Mouse (Mus musculus) ES-E14 (cell line): ENCODE data around the gene Muc1.

Source experiments
- CHD2 ChIP-seq: IDR thresholded peaks from 2 replicates; pipeline ENCODE4 v1.6.1; 2014; ENCODE audit warnings: mild to moderate bottlenecking, low read depth, low read length, inconsistent platforms
- MAFK ChIP-seq: IDR thresholded peaks from 2 replicates; pipeline ENCODE4 v1.6.1; 2014; ENCODE audit warnings: mild to moderate bottlenecking, low read depth, low read length, inconsistent platforms; ENCODE audit not compliant: insufficient read depth
- ZC3H11A ChIP-seq: IDR thresholded peaks from 2 replicates; pipeline ENCODE4 v1.6.1; 2012; ENCODE audit warnings: low read depth, mild to moderate bottlenecking, inconsistent platforms, low read length, borderline replicate concordance
- ZNF384 ChIP-seq: IDR thresholded peaks from 2 replicates; pipeline ENCODE4 v1.6.1; 2012; ENCODE audit warnings: low read depth, low read length, inconsistent platforms

- TF ChIP-seq ZNF384 (no peak), MAFK (no peak), CHD2 (no peak), ZC3H11A (no peak)
Measured at GRCm38 (mm10) chr3:89187197-89187596, 41.7 kb upstream of the Muc1 start.
